Comparison of ENCODE assay signal across 8 mouse cellular contexts in genomic region chr7:67445203-67446041, GRCm38 (mm10).
DNase-seq lines count a peak whose midpoint lies in the region; ATAC-seq and TF ChIP-seq lines count a peak whose summit lies in the region.

No protein-coding gene starts in this region.

- no peak for TF ChIP-seq EP300 in CH12.LX (IDR thresholded peaks at IDR 0.05; ENCODE audit: low read length)

- dilution Hi-C loops in CH12.LX (cut with MboI; ENCODE audit: extremely low pct_ligation_motif_present, extremely low pct_unique_long_range_greater_than_20kb, low sequenced_read_pairs): no loop called here

- H3K4me2 ChIP-seq in intestine, embryonic 16.5 days (ENCODE audit: low read depth, low read length): no peak overlapping the region
- no peak overlapping the region for H3K4me2 ChIP-seq in intestine, embryonic 15.5 days (replicated peaks)
- H3K4me2 ChIP-seq in CH12.LX (ENCODE audit: insufficient read depth, low read depth, poor library complexity, severe bottlenecking): no peak overlapping the region

- H3K27ac ChIP-seq in intestine, embryonic 16.5 days (ENCODE audit: low read length): no peak overlapping the region
- H3K27ac ChIP-seq in intestine, embryonic 15.5 days: no peak overlapping the region
- no peak overlapping the region for H3K27ac ChIP-seq in CH12.LX (ENCODE audit: insufficient read depth, low read depth)
- H3K27ac ChIP-seq in limb, embryonic 10.5 days: peak overlapping the region; percentile 79

- 46% methylated on average over 12 of the region's 12 CpGs for WGBS in intestine, embryonic 16.5 days
- 45% methylated on average over 12 of the region's 12 CpGs for WGBS in intestine, embryonic 15.5 days
- 45% methylated on average over 12 of the region's 12 CpGs for WGBS in limb, embryonic 10.5 days

- in situ Hi-C loops in CH12.LX (cut with MboI; ENCODE audit: low pct_ligation_motif_present, low pct_unique_long_range_greater_than_20kb, low sequenced_read_pairs): no loop called here

- no peak overlapping the region for H3K4me3 ChIP-seq in intestine, embryonic 16.5 days (ENCODE audit: low read length)
- no peak overlapping the region for H3K4me3 ChIP-seq in intestine, embryonic 15.5 days (replicated peaks)
- no peak overlapping the region for H3K4me3 ChIP-seq in CH12.LX (replicated peaks in 1 of 3; ENCODE audit: low read depth in 2 of 3, low read length in 2 of 3, poor library complexity in 1 of 3)
- no peak overlapping the region for H3K4me3 ChIP-seq in limb, embryonic 10.5 days

- no peak for DNase-seq in CH12.LX (ENCODE audit: extremely low read depth)
- peak; percentile 70 for DNase-seq in gastrocnemius, adult 18-20 months (ENCODE audit: low spot score)
- no peak for DNase-seq in limb, embryonic 10.5 days (ENCODE audit: low spot score)
- DNase-seq in naive thymus-derived CD4-positive, alpha-beta T cell, adult 2 months (ENCODE audit: low read depth): peak; percentile 39
- no peak for DNase-seq in cerebellum, postnatal 25 days
- no peak for DNase-seq in urinary bladder, postnatal 36 days (ENCODE audit: low spot score in 2 of 2)

- H3K27me3 ChIP-seq in intestine, embryonic 16.5 days (replicated peaks; ENCODE audit: control insufficient read depth, insufficient read depth, low read length): no peaks in the 10 kb centered on the region
- no peaks in the 10 kb centered on the region for H3K27me3 ChIP-seq in intestine, embryonic 15.5 days (replicated peaks)
- no peaks in the 10 kb centered on the region for H3K27me3 ChIP-seq in CH12.LX (replicated peaks)
- H3K27me3 ChIP-seq in limb, embryonic 10.5 days (ENCODE audit: low read depth, poor library complexity, severe bottlenecking): no peaks in the 10 kb centered on the region

- no peak for TF ChIP-seq CTCF in CH12.LX (conservative IDR thresholded peaks at IDR 0.05 in 1 of 2, IDR thresholded peaks at IDR 0.05 in 1 of 2; ENCODE audit: low read depth in 2 of 2, low read length in 2 of 2)

- no peaks in the 10 kb centered on the region for H3K79me2 ChIP-seq in CH12.LX (replicated peaks; ENCODE audit: control insufficient read depth, extremely low read depth, insufficient read depth, poor library complexity, severe bottlenecking)

- H3K9ac ChIP-seq in intestine, embryonic 16.5 days (ENCODE audit: low read depth, low read length): 0 out of 2 replicates have a peak overlapping the region, but pooled peaks have one; percentile 8
- H3K9ac ChIP-seq in intestine, embryonic 15.5 days: no peak overlapping the region
- H3K9ac ChIP-seq in CH12.LX (ENCODE audit: insufficient read depth, low read depth): no peak overlapping the region

- no peaks in the 10 kb centered on the region for H3K36me3 ChIP-seq in intestine, embryonic 16.5 days (ENCODE audit: control insufficient read depth, insufficient read depth, low read length)
- H3K36me3 ChIP-seq in intestine, embryonic 15.5 days: no peaks in the 10 kb centered on the region
- no peaks in the 10 kb centered on the region for H3K36me3 ChIP-seq in CH12.LX (replicated peaks in 1 of 2; ENCODE audit: control insufficient read depth in 1 of 2, insufficient read depth in 1 of 2, low read length in 1 of 2)
- no peaks in the 10 kb centered on the region for H3K36me3 ChIP-seq in limb, embryonic 10.5 days

- no peaks in the 10 kb centered on the region for H3K9me3 ChIP-seq in intestine, embryonic 16.5 days (ENCODE audit: control insufficient read depth, low read length)
- H3K9me3 ChIP-seq in intestine, embryonic 15.5 days: no peaks in the 10 kb centered on the region
- peaks cover 13% of the 10 kb centered on the region for H3K9me3 ChIP-seq in CH12.LX (replicated peaks; ENCODE audit: low read length)
- no peaks in the 10 kb centered on the region for H3K9me3 ChIP-seq in limb, embryonic 10.5 days (replicated peaks)

- peak; percentile 40; the same call in 1 of the 2 replicates for ATAC-seq in intestine, embryonic 16.5 days
- ATAC-seq in intestine, embryonic 15.5 days: no peak

- TF ChIP-seq RAD21 in CH12.LX (IDR thresholded peaks at IDR 0.05; ENCODE audit: low read depth, low read length): no peak; the same call in 1 of the 2 replicates

- peaks cover 18% of the 10 kb centered on the region for H3K4me1 ChIP-seq in intestine, embryonic 16.5 days (ENCODE audit: control insufficient read depth, insufficient read depth, low read length)
- H3K4me1 ChIP-seq in intestine, embryonic 15.5 days (replicated peaks): peaks cover 17% of the 10 kb centered on the region
- H3K4me1 ChIP-seq in CH12.LX (ENCODE audit: control insufficient read depth in 1 of 2, insufficient read depth in 2 of 2): peaks cover 16 to 42% of the 10 kb centered on the region in 2 experiments
- H3K4me1 ChIP-seq in limb, embryonic 10.5 days: peaks cover 46% of the 10 kb centered on the region

- no peak for TF ChIP-seq POLR2A in CH12.LX (IDR thresholded peaks at IDR 0.05; ENCODE audit: low read depth, low read length)

TF ChIP-seq in CH12.LX, 34 proteins besides CTCF, POLR2A, EP300 and RAD21:
- TF ChIP-seq ELF1 (IDR thresholded peaks at IDR 0.05; ENCODE audit: low read depth, low read length) (0 out of 2 replicates have a peak, but pooled peaks have one; percentile 7), BHLHE40 (IDR thresholded peaks at IDR 0.05; ENCODE audit: low read depth, low read length) (peak; percentile 22; the same call in 1 of the 2 replicates), ZKSCAN1 (IDR thresholded peaks at IDR 0.05; ENCODE audit: borderline replicate concordance, low read depth, low read length) (no peak), POLR2AphosphoS2 (IDR thresholded peaks at IDR 0.05; ENCODE audit: low read depth, low read length) (no peak), MAFK (IDR thresholded peaks at IDR 0.05; ENCODE audit: insufficient replicate concordance, low read length) (peak; percentile 86), MAX (IDR thresholded peaks at IDR 0.05; ENCODE audit: low read length) (peak; percentile 60; the same call in 1 of the 2 replicates), MYC (IDR thresholded peaks at IDR 0.05; ENCODE audit: low read depth, low read length) (0 out of 2 replicates have a peak, but pooled peaks have one; percentile 17), MXI1 (IDR thresholded peaks at IDR 0.05; ENCODE audit: low read depth, low read length) (no peak), CHD2 (IDR thresholded peaks at IDR 0.05; ENCODE audit: low read length) (0 out of 2 replicates have a peak, but pooled peaks have one; percentile 31)

Comparison
In these comparisons a context has a peak if more than half of its experiments do, and no peak if none do; other contexts are left out.
1. DNase-seq: peak in gastrocnemius, adult 18-20 months (single experiment) and naive thymus-derived CD4-positive, alpha-beta T cell, adult 2 months (single experiment); none in CH12.LX (single experiment), limb, embryonic 10.5 days (single experiment), cerebellum, postnatal 25 days (0 of 2) and urinary bladder, postnatal 36 days (0 of 2).